Mouse (Mus musculus) layer of hippocampus, postnatal 14 days (tissue): ENCODE data around the gene Ufsp1. TPM values are rescaled to one million over a fixed set of nuclear protein-coding genes. Genes with fewer than 3 reads are reported as not detected.
A peak's percentile ranks its signal among the peaks of the same experiment; 100 is the strongest.

Experiments
- DNase-seq, 2 experiments: peaks; one replicate each; pipeline ENCODE4 v3.0.0; 2021 to 2022; ENCODE audit warnings: low spot score in 2 of 2, mixed read lengths in 1 of 2
- total RNA-seq, 2 experiments: library from RNA; stranded (reverse); gene quantifications; 2 replicates each; pipeline ENCODE4 v1.2.3; 2021

Ufsp1 gene
- total RNA-seq, 2 experiments from 2014 or later = 18.0 to 19.9 TPM

DNA sequence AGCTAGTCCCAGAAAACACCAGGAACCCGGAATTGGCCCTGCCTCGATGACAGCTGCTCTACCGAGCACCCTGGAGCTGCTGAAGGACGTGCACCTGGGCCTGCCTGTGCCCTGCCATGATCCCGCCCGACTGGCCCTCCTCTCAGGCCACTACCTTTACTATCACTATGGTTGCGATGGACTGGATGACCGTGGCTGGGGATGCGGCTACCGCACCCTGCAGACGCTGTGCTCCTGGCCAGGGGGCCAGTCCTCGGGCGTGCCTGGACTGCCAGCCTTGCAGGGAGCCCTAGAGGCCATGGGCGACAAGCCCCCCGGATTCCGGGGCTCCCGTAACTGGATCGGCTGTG is 290 bp downstream of the Ufsp1 start:
- DNase-seq = no peak

DNA sequence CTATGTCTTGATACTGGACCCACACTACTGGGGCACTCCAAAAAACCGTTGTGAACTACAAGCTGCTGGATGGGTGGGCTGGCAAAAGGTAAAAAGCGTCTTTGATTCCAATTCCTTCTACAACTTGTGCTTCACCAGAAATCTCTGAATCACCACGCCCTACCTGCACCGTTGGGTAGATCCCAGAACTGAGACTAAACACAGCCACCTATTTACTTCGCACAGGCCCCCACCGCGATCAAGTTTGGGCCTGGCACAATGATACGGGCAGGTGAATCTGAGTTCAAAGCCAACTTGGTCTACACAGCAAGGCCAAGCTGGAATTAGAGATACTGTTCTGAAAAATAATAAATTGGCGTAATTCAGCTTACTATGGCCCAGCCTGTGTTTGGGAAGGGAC is 867 bp downstream of the Ufsp1 start:
- no peak for DNase-seq

DNA sequence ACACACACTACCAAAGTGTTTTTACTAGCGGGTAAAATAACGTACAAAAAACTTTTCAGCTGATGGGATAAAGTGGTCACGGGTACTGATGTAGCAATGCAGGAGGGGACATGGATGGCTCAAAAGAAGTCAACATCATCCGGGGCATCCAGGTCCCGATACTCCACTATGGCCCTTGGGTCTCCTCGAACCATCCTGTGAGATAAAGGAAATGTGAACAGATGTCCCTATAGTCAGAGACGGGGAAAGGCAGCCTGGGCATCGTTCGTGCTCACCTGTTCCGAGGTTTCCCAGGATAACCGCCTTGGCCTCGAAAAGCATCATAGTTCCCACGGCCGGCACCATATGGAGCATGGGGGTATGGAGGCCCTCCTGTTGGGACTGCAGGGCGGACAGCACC is 1.3 kb downstream of the Ufsp1 start:
- no peak for DNase-seq

DNA sequence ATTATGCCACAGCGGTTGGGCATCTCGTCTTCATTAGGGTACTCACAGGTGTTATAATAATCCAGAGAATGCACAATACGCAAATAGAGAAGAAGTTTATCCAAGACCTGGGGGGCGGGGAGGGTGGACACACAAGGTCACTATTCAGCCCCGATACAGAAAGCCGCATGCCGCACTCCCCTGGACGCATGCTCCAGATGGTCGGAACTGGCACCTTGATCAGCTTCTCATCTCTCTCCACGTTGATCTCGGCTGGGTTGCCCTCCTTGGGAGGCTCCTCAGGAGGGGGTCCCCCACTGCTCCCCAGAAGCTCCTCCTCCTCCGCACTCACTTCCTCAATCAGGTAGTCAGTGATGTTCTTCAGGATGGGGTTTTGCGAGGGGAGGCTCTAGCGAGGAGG is 2.7 kb downstream of the Ufsp1 start:
- DNase-seq = no peak

DNA sequence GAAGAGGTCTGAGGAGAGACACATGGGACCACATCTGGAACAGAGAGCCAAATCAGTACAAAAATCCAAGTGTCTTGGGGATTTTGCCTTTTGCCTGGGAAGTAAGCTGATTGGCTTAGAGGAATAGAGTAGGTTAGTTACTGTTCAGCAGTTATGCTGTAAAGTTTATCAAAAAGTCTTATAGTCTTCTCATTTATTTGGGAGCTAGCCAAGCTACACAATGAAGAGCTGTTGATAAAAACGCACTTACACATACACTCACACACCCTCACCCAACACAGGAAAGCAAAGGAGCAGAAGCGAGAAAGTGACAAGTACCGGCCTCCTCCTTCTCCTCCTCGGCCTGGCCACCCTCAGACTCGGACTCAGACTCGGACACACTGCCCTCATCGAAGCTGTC is 4.8 kb downstream of the Ufsp1 start:
- no peak for DNase-seq

DNA sequence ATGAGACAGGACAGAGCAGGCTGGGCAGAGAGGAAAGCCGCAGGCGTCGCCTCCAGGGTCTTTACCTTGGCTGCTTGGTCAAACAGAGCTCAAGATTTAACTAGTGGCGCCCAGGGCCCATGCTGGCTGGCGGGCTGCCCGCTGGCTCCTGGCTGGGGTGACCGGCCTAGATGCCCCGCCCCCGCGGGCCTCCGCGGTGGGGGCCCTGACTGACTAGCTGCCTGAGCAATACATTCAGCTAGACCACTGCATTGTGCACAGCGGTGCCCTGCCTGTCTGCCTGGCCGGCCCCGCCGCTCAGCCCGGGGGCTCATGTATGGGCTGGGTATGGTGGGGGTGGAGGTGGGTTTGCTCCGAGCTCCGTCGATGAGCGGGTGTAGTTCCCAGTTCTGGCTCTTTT is 6.8 kb downstream of the Ufsp1 start:
- no peak for DNase-seq

DNA sequence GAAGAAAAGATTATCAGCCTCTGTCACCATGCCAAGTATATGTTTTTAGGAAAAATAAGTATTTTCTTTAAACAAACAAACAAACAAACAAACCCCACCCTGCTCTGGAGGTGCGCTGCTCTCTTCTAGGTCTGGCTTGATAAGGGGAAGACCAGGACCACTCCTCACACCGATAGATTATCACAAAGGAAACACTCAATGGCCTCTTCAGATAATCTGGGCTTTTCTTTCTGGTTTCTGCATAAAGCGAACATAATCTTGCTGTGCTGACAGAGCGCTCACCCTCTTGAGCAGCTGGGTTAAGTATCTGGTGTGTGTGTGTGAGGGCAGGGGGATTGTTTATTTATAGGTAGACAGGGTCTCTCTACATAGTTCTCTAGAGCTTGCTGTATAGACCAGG is 9.2 kb downstream of the Ufsp1 start:
- DNase-seq = no peak

DNA sequence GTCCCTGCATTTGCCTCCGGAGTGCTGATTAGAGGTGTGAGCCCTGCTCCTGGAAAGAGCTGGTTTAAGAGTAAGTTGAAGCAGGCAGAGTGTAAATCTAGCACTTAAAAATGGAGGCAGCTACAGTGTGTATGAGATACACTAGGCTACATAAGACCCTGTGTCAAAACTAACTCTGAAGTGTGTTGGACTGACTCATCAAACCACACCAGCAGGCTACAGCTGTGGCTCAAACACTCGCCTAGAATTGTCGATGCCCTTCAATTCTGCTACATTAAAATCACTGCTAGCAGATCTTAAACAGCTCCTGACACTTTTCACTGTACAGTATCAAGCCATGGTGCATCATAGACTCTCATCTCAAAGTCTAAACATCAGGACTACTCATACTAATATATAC is 9.7 kb downstream of the Ufsp1 start:
- DNase-seq = no peak

DNA sequence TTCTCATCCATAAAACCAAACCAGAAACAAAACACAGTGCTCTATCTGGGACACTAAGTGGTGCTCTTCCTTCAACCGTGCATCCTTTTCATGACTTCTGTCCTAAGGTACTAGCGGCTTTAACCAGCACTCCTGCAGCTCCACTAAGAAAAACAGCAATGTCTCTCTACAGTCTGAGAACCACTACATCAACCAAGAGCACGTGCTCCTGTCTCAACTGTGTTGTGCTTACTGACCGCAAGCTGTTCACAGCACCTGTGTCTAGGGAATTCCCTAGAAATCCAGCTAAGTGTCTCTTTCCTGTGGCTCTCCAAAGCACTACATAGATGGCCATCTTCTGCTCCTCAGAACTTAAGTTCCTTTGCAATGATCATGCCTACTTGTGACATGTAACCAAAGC is 10.4 kb downstream of the Ufsp1 start:
- DNase-seq = no peak

DNA sequence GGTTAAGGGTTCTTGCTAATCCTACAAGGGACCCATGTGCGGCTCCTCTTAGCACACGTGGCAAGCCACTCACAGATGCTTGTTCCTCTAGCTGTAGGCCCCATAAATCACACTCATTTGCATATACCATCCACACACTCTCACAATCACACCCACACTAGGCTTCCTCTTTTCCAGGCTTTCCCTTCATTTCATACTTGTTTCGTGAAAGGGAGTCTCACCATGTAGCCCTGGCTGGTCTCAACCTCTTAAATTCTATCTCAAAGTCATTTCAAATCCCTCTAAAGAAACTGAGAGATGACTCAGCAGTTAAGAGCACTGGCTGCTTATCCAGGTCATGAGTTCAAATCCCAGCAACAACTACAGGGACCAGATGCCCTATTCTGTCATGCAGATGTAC is 11.4 kb downstream of the Ufsp1 start:
- DNase-seq = no peak

DNA sequence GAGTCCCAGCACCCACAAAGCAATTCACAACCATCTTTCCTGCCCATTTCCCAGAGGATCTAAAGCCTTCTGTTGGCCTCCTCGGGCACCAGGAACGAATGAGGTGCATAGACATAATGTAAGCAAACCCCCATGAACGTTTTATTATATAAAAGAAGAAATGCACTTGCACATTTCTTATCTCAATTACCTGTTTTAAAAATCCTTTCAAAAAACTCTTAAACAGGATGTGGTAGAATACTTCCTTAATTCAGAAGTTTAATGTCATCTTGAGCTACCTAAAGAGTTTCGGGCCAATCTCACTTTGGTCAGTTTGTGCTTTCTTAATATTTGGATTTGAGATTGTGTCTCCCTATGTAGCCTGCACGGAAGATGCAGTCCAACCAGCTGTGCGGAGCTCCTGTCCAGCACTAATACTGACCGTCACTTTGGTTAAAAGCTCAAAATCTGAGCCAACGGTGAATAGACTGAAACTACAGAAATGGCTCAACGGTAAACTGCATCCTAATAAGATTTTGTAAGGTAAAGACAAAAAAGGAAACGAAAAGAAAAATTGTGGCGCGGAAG is 12.1 kb downstream of the Ufsp1 start:
- no peak for DNase-seq

DNA sequence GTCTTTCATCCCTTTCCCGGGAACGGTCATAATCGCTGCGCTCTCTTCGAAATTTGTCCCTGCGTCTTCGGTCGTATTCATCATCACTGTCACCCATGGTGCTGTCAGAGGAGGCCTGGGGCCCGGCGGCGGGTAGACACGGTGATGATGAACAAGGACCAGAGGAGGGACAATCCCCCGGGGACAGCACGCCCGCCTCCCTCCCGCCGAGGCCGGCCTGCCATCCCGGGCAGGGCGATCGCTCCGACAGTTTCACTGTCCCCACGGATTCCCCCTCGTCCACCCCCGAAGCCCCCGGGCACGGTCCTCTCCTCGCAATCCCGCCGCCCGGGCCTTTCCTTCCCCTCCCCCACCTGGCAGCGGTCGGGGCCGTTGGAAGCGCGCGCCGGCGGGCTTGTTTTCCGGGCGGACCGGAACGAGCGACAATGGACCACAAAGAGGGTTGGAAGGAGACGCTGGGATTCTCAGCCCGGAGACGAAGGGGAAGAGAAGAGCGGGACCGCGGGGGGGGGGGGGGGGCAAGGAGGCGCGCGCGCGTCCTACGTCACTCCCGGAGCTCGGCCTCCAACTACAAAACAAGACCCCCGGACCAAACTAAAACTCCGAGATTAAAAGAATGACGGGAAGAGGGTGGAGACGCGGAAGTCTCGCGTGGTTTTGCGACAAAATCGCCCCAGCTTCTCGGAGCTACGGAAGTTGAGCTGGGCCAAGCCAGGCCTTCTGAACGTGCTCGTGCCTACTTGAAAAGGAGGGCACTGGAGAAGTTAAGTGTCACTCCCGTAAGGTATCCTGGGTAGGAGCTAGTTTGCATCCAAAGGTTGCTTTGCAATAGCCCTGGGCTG is 12.9 kb downstream of the Ufsp1 start, which contains the start of gene Srrt:
Gene Srrt, minus strand, starts transcription at position 604 of the 842 bp plus-strand sequence.
- DNase-seq = peak; percentile 91 to 96

DNA sequence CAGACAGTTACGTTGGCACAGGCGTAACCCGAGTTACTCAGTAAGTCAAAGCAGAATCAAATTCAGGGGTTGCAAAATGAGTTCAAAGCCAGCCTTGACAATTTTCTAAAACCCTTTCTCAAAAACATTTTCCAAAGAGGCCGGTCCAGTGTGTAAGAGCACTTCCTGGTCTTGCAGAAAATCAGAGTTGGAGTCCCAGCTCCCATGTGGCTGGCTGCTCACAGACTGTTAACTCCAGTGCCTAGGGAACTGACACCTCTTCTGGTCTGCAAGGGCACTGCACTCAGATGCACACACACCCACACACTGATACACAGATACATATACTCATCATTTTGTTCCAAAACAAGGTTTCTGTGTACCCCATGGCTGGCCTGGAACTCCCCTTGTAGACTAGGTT is 13.9 kb downstream of the Ufsp1 start:
- no peak for DNase-seq

DNA sequence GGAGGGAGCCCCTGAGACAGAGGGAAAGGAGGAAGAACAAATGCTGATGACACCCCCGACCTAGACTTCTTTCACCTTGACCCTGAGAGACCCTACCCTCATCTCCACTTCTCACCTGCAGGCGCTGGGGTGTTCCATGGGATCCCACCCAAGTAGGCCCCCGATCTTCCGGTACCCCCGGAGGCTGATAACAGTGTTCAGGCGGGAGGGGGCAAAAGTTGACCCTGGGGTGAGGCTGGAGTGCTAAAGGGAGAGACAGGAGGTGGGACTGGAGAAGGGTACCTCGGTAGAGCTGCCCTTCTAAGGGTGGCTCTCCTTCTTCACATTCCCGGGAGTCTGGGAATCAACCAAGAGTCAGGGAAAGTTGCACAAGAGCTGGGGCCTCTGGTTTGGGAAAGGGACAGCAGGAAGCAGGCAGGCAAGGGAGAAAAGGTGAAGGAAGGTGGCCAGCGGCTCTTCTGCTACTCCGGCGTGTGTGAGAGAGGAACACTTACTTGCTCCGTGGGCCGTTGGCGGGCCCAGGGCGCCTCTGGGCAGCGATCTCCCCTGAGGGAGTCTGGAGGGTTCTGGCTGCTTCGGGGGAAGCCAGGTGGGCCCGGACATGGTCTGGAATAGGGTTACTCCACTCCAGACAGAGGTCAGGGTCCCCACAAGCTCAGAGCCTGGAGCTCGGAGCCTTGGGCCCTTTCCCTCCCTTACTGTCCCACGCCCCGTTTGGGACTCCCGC is 19.2 kb downstream of the Ufsp1 start:
- no peak for DNase-seq

DNA sequence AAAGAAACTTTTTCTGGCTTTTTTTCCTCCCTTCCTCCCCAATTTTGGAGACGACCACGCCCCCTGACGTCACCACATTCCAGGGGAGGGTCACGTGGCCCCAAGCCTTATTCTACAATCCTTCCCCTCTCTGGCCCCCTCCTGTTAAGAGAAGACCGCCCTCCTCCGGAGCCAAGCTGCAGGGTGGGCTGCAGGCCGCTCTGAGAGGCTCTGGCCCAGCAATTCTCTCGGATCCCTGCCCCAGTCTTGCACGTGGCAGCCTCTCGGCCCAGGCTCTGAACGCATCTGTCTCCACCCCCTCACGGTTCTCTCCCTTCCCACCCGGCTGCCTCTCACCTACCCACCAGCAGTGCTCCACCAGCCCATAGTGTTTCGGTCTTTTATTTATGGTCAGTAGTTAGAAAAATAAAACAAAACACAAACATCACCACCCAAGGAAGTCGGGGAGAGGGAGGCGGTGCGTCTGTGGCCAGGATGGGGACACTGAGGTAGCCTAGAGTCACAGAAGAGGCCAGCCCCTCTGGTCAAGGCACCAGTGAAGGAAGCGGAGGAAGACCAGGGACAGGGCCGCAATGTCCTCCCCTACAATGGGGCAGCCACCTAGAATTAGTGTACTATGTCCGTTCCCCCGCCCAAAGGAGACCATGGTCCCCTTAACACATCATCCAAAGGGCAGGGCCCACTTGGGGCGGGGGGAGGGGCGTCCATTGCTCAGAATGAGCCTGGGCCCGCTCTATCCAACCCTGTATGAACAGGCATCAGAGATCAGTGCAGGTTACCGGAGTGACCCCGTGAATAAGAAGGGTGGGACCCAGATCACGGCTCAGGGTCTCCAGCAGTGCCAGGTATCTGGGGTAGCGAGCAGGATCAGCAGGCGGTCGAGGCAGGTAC is 20.0 kb downstream of the Ufsp1 start, which contains the start of gene Trip6:
Gene Trip6, minus strand, starts transcription at position 212 of the 891 bp plus-strand sequence.
- peak in 1 of 2 experiments; percentile 61 for DNase-seq

DNA sequence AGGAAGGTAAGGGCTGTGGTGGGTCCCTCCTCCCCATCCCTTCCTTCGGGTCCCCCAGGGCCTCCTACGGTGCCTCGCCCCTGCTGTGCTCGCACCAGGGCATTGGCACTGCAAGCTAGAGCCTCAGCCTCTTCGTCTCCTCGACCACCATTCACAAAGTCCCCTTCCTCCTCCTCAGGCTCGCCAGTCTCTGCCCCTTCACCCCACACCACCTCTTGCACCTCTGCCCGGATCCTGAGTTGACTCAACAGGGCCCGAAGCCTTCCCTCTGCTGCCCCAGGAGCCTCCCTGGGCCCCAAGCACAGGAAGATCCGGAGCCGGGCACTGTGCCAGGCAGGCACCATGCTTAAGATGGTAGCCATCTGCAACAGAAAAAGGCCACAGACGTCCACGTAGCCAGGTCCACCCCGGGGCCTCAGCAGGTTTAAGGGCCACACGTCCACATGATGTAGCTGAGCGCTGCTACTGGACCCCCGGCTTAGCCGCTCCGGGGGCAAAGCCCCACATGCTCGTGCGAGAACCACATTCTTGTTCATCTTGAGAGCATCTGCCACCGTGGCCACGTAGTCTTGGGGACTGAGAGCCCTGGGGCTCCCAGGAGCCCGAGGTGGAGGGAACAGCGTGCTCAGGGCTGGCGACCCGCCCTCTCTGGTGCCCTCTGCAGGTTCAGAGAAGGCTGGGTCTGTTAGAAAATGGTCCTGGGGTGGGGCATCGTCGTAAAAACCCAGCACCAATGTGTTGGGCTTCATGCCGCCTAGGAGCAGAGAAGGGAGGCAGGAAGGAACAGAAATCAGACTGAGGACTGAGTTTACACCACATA is 20.9 kb downstream of the Ufsp1 start:
- no peak for DNase-seq

DNA sequence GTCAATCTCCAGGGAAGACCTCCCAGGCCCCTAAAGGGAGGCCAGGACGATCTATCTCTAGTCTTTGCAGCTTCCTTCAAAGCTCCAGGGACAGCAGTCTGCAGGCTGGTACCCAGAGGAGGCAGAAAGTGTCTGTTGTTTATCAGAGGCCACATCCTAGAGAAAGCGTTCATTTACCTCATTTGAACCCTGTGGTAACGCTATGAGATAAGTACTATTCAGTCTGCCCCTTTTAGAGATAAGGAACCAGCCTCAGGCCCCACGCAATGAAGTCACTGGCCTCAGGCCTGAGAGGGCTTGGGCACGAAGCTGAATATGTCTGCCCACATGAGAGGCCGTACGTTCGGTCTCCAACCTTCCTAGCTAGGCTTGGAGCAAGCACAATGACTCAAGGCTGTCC is 22.9 kb downstream of the Ufsp1 start:
- no peak for DNase-seq

DNA sequence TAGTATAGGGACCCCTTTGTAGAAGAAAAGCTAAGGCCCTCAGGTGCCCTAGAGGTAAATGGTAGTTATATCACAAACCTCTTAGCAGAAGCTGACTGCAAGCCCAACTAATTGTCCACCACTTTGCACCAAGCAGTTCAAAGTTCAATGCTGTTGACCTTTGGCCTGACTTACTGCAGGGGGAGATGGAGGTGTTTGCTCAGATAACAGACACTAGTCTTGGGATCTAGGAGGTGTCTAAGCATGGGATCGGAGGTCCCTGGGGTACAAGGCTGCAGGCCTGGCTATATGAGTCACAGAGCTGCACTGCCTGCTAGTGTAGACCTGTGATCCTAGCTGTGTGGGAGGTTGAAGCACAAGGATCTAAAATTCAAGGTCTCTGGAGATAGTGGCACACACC is 24.1 kb downstream of the Ufsp1 start:
- no peak for DNase-seq

DNA sequence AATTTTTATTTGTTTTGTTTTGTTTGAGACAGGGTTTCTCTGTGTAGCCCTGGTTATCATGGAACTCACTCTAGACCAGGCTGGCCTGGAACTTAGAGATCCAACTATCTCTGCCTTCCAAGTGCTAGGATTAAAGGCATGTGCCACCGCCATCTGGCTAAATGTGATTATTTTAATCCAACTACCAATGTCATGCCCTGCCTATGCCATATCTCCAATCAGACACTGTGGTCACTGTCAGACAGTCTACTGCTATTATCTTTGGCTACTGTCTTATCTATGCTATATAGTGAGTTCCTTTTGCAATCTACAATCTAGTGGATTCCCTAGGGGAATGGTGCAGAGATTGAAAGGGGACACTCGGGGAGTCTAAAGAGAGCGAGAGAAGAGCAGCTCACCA is 26.6 kb downstream of the Ufsp1 start:
- no peak for DNase-seq

DNA sequence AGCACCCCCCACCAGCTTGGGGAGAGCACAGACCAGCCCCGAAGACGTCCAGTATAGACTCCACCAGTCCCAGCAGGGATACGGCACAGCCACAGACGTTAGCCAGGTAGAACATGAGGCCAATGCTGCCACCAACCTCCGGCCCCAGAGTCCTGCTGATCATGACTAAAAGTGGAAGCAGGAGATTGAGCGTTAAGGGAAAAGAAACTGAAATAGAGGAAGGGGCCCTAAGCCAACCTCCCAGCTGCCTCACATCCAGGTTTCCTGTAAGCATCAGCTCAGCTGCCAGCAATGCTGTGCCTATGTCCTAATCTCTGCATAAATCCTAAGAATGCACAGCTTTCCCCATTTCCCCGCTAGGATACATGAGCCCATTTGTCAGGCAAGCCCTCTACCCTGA is 36.5 kb downstream of the Ufsp1 start:
- no peak for DNase-seq
